Mouse (Mus musculus): ENCODE results near the gene Bcl10. TPM values are rescaled to one million over a fixed set of nuclear protein-coding genes. Genes with fewer than 3 reads are reported as not detected.

Gene Bcl10
- polyA plus RNA-seq, 1 experiment from 2014 or later, result 57.7 TPM

GRCm38 (mm10) chr3:145937505-145938404, 15.2 kb downstream of the Bcl10 start, which contains the start of gene 2410004B18Rik:
Gene 2410004B18Rik, plus strand, starts transcription at chr3:145938014.
- peak; percentile 92 for ATAC-seq (replicated peaks; ENCODE audit: low FRiP score, low read depth)
- Histone ChIP-seq H3K27me3 (ENCODE audit: insufficient read depth, low read length) (no peaks in the 10 kb centered on the region), H3K27ac (peak within 1 kb of the TSS; percentile 78), H3K9me3 (replicated peaks; ENCODE audit: low read length) (no peaks in the 10 kb centered on the region), H3K4me1 (replicated peaks; ENCODE audit: insufficient read depth, low read length) (peaks cover 16% of the 10 kb centered on the region; the same call in 1 of the 2 replicates), H3K36me3 (ENCODE audit: insufficient read depth, low read length) (peaks cover 12% of the 10 kb centered on the region; the same call in 1 of the 2 replicates), H3K4me3 (replicated peaks; ENCODE audit: low read depth, low read length) (peak within 1 kb of the TSS; percentile 99), H3K4me2 (ENCODE audit: low read length) (peak within 1 kb of the TSS; percentile 83), H3K9ac (ENCODE audit: low read depth, low read length) (peak within 1 kb of the TSS; percentile 92)
- peak; percentile 98 for TF ChIP-seq CTCF (IDR thresholded peaks at IDR 0.05; ENCODE audit: low read depth)
- 2% methylated on average over 43 of the region's 70 CpGs for WGBS
- DNase-seq (ENCODE audit: low spot score), result peak; percentile 96

DNA sequence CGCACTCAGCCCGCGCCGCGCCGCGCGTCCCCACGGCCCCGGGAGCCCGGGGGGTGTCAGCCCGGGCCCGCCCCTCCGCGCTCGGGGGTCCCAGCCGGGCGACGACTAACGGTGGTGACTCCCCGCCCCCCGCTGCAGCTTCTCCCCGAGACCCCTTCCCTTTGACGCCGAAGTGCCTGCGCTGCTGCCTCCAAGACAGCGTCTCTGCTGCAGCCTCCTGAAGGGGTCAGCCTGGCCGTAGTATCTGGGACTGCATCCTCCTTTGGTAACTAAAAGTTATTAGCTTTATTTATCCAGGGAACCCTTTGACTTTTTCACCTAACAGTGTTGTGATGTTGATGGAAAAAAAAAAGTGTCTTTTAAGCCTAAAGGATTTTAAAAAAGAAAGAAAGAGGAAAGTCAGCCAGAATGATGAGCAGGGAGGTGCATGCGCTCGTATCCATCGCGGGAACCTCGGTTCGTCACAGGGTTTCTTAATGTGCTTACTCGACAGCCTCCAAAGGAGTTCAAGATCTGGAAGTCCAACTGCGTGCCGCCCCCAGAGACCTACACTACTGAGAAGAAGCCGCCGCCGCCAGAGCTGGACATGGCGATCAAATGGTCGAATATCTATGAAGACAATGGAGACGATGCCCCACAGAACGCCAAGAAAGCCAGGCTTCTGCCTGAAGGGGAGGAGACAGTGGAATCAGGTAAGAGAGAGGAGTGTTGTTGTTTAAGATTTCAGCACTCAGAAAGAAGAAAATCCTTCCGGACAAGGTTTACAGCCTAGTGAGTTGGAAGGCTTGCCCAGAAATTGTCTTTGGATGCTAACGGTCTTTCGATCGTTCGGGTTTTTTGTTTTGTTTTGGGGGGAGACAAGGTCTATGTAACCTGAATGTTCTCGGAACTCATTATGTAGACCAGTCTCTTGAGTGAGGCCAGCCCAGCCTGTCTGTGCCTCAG, 16.1 kb downstream of the Bcl10 start:
- TF ChIP-seq CTCF (IDR thresholded peaks at IDR 0.05; ENCODE audit: low read depth), result 0 out of 2 replicates have a peak, but pooled peaks have one; percentile 3
- peak overlapping the region; percentile 83 for H3K4me2 ChIP-seq (ENCODE audit: low read length)
- WGBS, result 24% methylated on average over 34 of the region's 50 CpGs
- DNase-seq (ENCODE audit: low spot score), result peak; percentile 61
- no peaks in the 10 kb centered on the region for H3K27me3 ChIP-seq (ENCODE audit: insufficient read depth, low read length)
- H3K9me3 ChIP-seq (replicated peaks; ENCODE audit: low read length), result no peaks in the 10 kb centered on the region
- peaks cover 16% of the 10 kb centered on the region; the same call in 1 of the 2 replicates for H3K4me1 ChIP-seq (replicated peaks; ENCODE audit: insufficient read depth, low read length)
- peak overlapping the region; percentile 78; the same call in 1 of the 2 replicates for H3K27ac ChIP-seq
- peak overlapping the region; percentile 99 for H3K4me3 ChIP-seq (replicated peaks; ENCODE audit: low read depth, low read length)
- H3K36me3 ChIP-seq (ENCODE audit: insufficient read depth, low read length), result 0 out of 2 replicates have a peak, but pooled peaks cover 10% of the 10 kb centered on the region
- peak overlapping the region; percentile 92 for H3K9ac ChIP-seq (ENCODE audit: low read depth, low read length)
- 0 out of 2 replicates have a peak, but pooled peaks have one; percentile 4 for ATAC-seq (replicated peaks; ENCODE audit: low FRiP score, low read depth)

GRCm38 (mm10) chr3:145939402-145939801, 16.8 kb downstream of the Bcl10 start:
- Histone ChIP-seq H3K9ac (ENCODE audit: low read depth, low read length) (no peak overlapping the region), H3K4me2 (ENCODE audit: low read length) (peak overlapping the region; percentile 83), H3K36me3 (ENCODE audit: insufficient read depth, low read length) (peaks cover 15% of the 10 kb centered on the region), H3K9me3 (replicated peaks; ENCODE audit: low read length) (no peaks in the 10 kb centered on the region), H3K4me1 (replicated peaks; ENCODE audit: insufficient read depth, low read length) (peaks cover 16% of the 10 kb centered on the region; the same call in 1 of the 2 replicates), H3K4me3 (replicated peaks; ENCODE audit: low read depth, low read length) (no peak overlapping the region), H3K27ac (no peak overlapping the region), H3K27me3 (ENCODE audit: insufficient read depth, low read length) (no peaks in the 10 kb centered on the region)
- no peak for TF ChIP-seq CTCF (IDR thresholded peaks at IDR 0.05; ENCODE audit: low read depth)
- WGBS, result 81% methylated on average over 12 of the region's 12 CpGs
- ATAC-seq (replicated peaks; ENCODE audit: low FRiP score, low read depth) (no peak), DNase-seq (ENCODE audit: low spot score) (no peak)

DNA sequence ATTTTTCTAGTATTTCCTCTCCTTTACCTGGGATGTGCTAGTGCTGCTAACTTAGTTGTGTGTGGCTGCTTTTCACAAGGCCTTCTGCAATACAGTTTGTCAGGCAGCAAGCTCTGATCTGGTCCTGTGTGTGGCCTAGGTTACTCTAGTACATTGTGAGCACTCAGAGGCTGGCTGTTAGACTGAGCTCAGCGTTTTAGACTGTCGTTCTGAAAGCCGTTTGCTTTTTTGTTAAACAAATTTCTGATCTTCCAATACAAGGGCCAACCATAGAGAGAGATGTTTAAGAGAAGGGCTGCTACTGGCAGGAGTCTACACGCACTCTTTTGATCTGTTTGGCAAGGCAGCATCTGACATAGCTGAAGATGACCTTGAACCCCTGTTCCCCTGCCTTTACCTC, 17.4 kb downstream of the Bcl10 start:
- no peak for DNase-seq (ENCODE audit: low spot score)
- no peak for TF ChIP-seq CTCF (IDR thresholded peaks at IDR 0.05; ENCODE audit: low read depth)
- peaks cover 12% of the 10 kb centered on the region for H3K36me3 ChIP-seq (ENCODE audit: insufficient read depth, low read length)
- H3K9me3 ChIP-seq (replicated peaks; ENCODE audit: low read length), result no peaks in the 10 kb centered on the region
- peaks cover 16% of the 10 kb centered on the region; the same call in 1 of the 2 replicates for H3K4me1 ChIP-seq (replicated peaks; ENCODE audit: insufficient read depth, low read length)
- no peak overlapping the region for H3K4me2 ChIP-seq (ENCODE audit: low read length)
- H3K4me3 ChIP-seq (replicated peaks; ENCODE audit: low read depth, low read length), result no peak overlapping the region
- H3K27ac ChIP-seq, result no peak overlapping the region
- H3K9ac ChIP-seq (ENCODE audit: low read depth, low read length), result no peak overlapping the region
- no peaks in the 10 kb centered on the region for H3K27me3 ChIP-seq (ENCODE audit: insufficient read depth, low read length)
- 78% methylated on average over 4 of the region's 4 CpGs for WGBS
- ATAC-seq (replicated peaks; ENCODE audit: low FRiP score, low read depth), result no peak

DNA sequence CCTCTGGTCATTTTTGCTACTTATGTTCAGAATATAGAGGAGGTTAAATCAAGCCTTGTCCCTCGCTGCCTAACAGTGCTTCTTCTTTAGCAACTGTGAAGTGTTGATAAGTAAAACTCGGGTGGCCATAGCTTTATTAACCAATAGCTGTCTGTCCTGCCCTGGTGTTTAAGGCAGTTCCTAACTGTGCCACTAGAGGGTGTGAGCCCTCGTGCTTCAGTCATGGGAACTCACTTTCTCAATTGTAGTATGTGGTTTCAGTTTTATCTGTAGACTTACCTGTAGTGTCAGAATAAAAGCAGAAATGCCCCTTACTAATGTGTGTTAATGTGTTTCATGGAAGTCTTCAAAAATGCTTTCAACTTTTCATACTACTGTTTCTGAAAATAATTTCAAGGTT, 19.4 kb downstream of the Bcl10 start:
- peaks cover 12% of the 10 kb centered on the region for H3K36me3 ChIP-seq (ENCODE audit: insufficient read depth, low read length)

More for the DNA sequence above, 19.4 kb downstream of the Bcl10 start:
- peak; percentile 74 for DNase-seq (ENCODE audit: low spot score)
- H3K9ac ChIP-seq (ENCODE audit: low read depth, low read length), result no peak overlapping the region
- H3K4me1 ChIP-seq (replicated peaks; ENCODE audit: insufficient read depth, low read length), result peaks cover 16% of the 10 kb centered on the region; the same call in 1 of the 2 replicates
- no peak overlapping the region for H3K27ac ChIP-seq
- H3K27me3 ChIP-seq (ENCODE audit: insufficient read depth, low read length), result no peaks in the 10 kb centered on the region
- H3K4me3 ChIP-seq (replicated peaks; ENCODE audit: low read depth, low read length), result no peak overlapping the region
- TF ChIP-seq CTCF (IDR thresholded peaks at IDR 0.05; ENCODE audit: low read depth), result peak; percentile 90
- no peak for ATAC-seq (replicated peaks; ENCODE audit: low FRiP score, low read depth)
- no peak overlapping the region for H3K4me2 ChIP-seq (ENCODE audit: low read length)
- 10% methylated on average over 3 of the region's 3 CpGs for WGBS
- H3K9me3 ChIP-seq (replicated peaks; ENCODE audit: low read length), result no peaks in the 10 kb centered on the region
